Mouse (Mus musculus) heart, adult 2 months (tissue): Measurements from ENCODE around the gene Ctsl. TPM values are rescaled to one million over a fixed set of nuclear protein-coding genes. Genes with fewer than 3 reads are reported as not detected.

Source experiments
- DNase-seq, 2 experiments: peaks; one replicate each; pipeline ENCODE4 v3.0.0; 2021
- H3K27ac ChIP-seq: fragments of 200-600 bp; 2 replicates; pipeline ENCODE4 v1.8.1; 2022
- H3K27me3 ChIP-seq: fragments of 200-500 bp; 2 replicates; pipeline ENCODE4 v1.6.1; 2012; ENCODE audit warnings: mild to moderate bottlenecking, low read length, inconsistent platforms, mixed read lengths; ENCODE audit not compliant: control insufficient read depth, insufficient read depth
- H3K36me3 ChIP-seq: fragments of 200-500 bp; 2 replicates; pipeline ENCODE4 v1.6.1; 2012; ENCODE audit warnings: low read length, inconsistent platforms; ENCODE audit not compliant: control insufficient read depth, insufficient read depth
- H3K4me1 ChIP-seq: fragments of 200-500 bp; 2 replicates; pipeline ENCODE4 v1.6.1; 2011; ENCODE audit warnings: low read length; ENCODE audit not compliant: control insufficient read depth, insufficient read depth
- H3K4me3 ChIP-seq: fragments of 200-600 bp; 2 replicates; pipeline ENCODE4 v1.8.1; 2022
- H3K79me2 ChIP-seq: fragments of 200-500 bp; replicated peaks from 2 replicates; pipeline ENCODE4 v1.6.1; 2012; ENCODE audit warnings: mild to moderate bottlenecking, inconsistent platforms, low read length, moderate library complexity, mixed read lengths; ENCODE audit not compliant: control insufficient read depth, insufficient read depth
- H3K9ac ChIP-seq: fragments of 200-500 bp; 2 replicates; pipeline ENCODE4 v1.6.1; 2012; ENCODE audit warnings: low read depth, mild to moderate bottlenecking, control low read depth, inconsistent platforms, low read length, mixed read lengths
- CTCF ChIP-seq: fragments of 200-600 bp; IDR thresholded peaks from 2 replicates; pipeline ENCODE4 v1.8.1; 2022; ENCODE audit warnings: antibody characterized with exemption, mild to moderate bottlenecking, moderate library complexity
- EP300 ChIP-seq: fragments of 200-500 bp; IDR thresholded peaks from 2 replicates; pipeline ENCODE4 v1.6.1; 2011; ENCODE audit warnings: low read depth, low read length, control low read depth; ENCODE audit not compliant: insufficient read depth
- POLR2A ChIP-seq: fragments of 200-500 bp; IDR thresholded peaks from 2 replicates; pipeline ENCODE4 v1.6.1; 2011; ENCODE audit warnings: mild to moderate bottlenecking, low read depth, low read length, control low read depth; ENCODE audit not compliant: insufficient read depth
- whole genome bisulfite sequencing: fragments of 180-500 bp; shearing (Covaris S2); methylation state at CpG from one replicate; pipeline ENCODE4 v1.1.7; 2018; 5-methylcytosine and 5-hydroxymethylcytosine counted together
- intact Hi-C: fragments of 180-260 bp; cut with DNase I; formaldehyde crosslinking; loops from one replicate; pipeline ENCODE4 v1.15.1; 2025
- polyA plus RNA-seq: library from polyadenylated mRNA; depleted of rRNA; stranded (reverse); fragments of >200 nt; gene quantifications from 2 replicates; pipeline ENCODE4 v1.2.3, GENCODE M21; 2012
- total RNA-seq, 2 experiments: library from RNA; stranded (reverse); gene quantifications; 2 replicates each; pipeline ENCODE4 v1.2.3; 2021

Gene Ctsl
- total and polyA plus RNA-seq, 3 experiments = 90.0 to 288 (median 221) TPM

GRCm38 (mm10) chr13:64402006-64402405 is 31.3 kb upstream of the Ctsl start:
- peak in 1 of 2 experiments; percentile 24 for DNase-seq
- H3K79me2 ChIP-seq = no peaks in the 10 kb centered on the region
- intact Hi-C loops = loop anchor here (2.0 kb wide), 1 partner anchor 29 kb away; no protein-coding TSS in a partner anchor
- no peak overlapping the region for H3K4me3 ChIP-seq
- no peak overlapping the region for H3K9ac ChIP-seq
- 36% methylated on average over 3 of the region's 3 CpGs for WGBS
- TF ChIP-seq CTCF = no peak
- TF ChIP-seq EP300 = no peak
- no peak for TF ChIP-seq POLR2A
- peak overlapping the region; percentile 78 for H3K27ac ChIP-seq
- H3K27me3 ChIP-seq = no peaks in the 10 kb centered on the region
- H3K36me3 ChIP-seq = peaks cover 10% of the 10 kb centered on the region
- peaks cover 11% of the 10 kb centered on the region for H3K4me1 ChIP-seq

- Histone ChIP-seq H3K9ac (no peak overlapping the region), H3K4me3 (no peak overlapping the region), H3K79me2 (no peaks in the 10 kb centered on the region), H3K4me1 (peaks cover 14% of the 10 kb centered on the region), H3K27ac (peak overlapping the region; percentile 78), H3K36me3 (peaks cover 10% of the 10 kb centered on the region), H3K27me3 (no peaks in the 10 kb centered on the region)
- intact Hi-C loops = no loop called here
- WGBS = 43% methylated on average over 7 of the region's 7 CpGs
- no peak for TF ChIP-seq POLR2A
- no peak for TF ChIP-seq EP300
- no peak for TF ChIP-seq CTCF
- DNase-seq = peak; percentile 60 to 77
Measured at GRCm38 (mm10) chr13:64400801-64401361, 30.2 kb upstream of the Ctsl start.

- WGBS = 50% methylated on average over 3 of the region's 3 CpGs
- DNase-seq = no peak
- H3K9ac ChIP-seq = no peak overlapping the region
- H3K27me3 ChIP-seq = no peaks in the 10 kb centered on the region
- TF ChIP-seq POLR2A (no peak), CTCF (no peak), EP300 (no peak)
- peaks cover 14% of the 10 kb centered on the region for H3K4me1 ChIP-seq
- no peak overlapping the region; the same call in 1 of the 2 replicates for H3K27ac ChIP-seq
- H3K36me3 ChIP-seq = peaks cover 10% of the 10 kb centered on the region
- no peaks in the 10 kb centered on the region for H3K79me2 ChIP-seq
- intact Hi-C loops = no loop called here
- H3K4me3 ChIP-seq = no peak overlapping the region
Measured at GRCm38 (mm10) chr13:64399906-64400305, 29.2 kb upstream of the Ctsl start.

DNA sequence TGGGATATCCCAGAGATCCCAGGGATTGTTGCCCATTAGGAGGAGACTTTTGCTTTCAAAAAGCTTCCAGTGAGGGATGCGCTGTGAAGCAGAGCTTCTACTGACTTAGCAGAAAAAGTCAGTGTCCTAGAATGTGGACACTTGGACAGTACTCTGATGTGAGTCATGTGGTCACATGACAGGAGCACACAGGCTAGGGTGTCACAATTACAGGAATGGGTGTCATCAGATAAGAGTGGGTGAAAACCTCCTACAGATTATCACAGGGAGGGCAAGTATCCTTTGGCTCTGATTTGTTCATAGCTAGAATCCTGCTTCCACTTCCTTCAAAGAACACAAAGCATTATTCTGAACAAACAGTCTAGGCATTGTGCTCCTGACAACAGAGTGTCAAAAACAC is 27.4 kb upstream of the Ctsl start:
- H3K4me3 ChIP-seq = no peak overlapping the region
- peaks cover 14% of the 10 kb centered on the region for H3K4me1 ChIP-seq
- no peak overlapping the region for H3K27ac ChIP-seq
- intact Hi-C loops = no loop called here
- no peak overlapping the region for H3K9ac ChIP-seq
- H3K79me2 ChIP-seq = no peaks in the 10 kb centered on the region
- no peak for TF ChIP-seq POLR2A
- no peak for TF ChIP-seq CTCF
- no peak for TF ChIP-seq EP300
- no peak for DNase-seq
- no peaks in the 10 kb centered on the region for H3K27me3 ChIP-seq
- peaks cover 10% of the 10 kb centered on the region for H3K36me3 ChIP-seq
- 82% methylated on average over 1 of the region's 1 CpGs for WGBS

GRCm38 (mm10) chr13:64396979-64397378 is 26.3 kb upstream of the Ctsl start:
- DNase-seq = peak in 1 of 2 experiments; percentile 15
- no peak overlapping the region for H3K27ac ChIP-seq

DNA sequence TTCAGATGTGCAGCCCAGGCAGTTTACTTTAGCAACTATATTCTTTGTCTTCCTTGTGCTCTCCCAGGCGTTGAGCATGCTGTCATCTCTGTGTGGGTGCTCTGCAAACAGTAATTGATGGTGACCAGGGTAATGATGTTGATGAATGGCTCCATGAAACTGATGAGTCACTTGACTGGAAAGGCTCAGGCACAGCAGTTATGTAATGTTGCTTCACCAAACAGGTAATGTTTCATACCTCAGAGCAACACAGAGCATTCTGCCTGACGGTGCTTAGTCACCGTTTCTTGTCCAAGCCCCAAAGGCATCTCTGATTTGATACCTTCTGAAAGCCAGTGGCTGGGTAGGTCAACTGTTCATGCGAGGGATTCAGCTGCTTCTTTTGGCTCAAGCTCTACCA is 17.7 kb upstream of the Ctsl start:
- intact Hi-C loops = no loop called here
- Histone ChIP-seq H3K79me2 (no peaks in the 10 kb centered on the region), H3K4me3 (no peak overlapping the region), H3K36me3 (no peaks in the 10 kb centered on the region), H3K27me3 (no peaks in the 10 kb centered on the region), H3K9ac (no peak overlapping the region), H3K27ac (no peak overlapping the region), H3K4me1 (no peaks in the 10 kb centered on the region)
- DNase-seq = no peak
- TF ChIP-seq CTCF (no peak), POLR2A (no peak), EP300 (no peak)
- WGBS = 62% methylated on average over 4 of the region's 4 CpGs

More at GRCm38 (mm10) chr13:64396979-64397378, 26.3 kb upstream of the Ctsl start:
- TF ChIP-seq CTCF = no peak
- TF ChIP-seq EP300 = no peak
- TF ChIP-seq POLR2A = no peak
- H3K36me3 ChIP-seq = peaks cover 6% of the 10 kb centered on the region
- peaks cover 10% of the 10 kb centered on the region for H3K4me1 ChIP-seq
- no peak overlapping the region for H3K9ac ChIP-seq
- no peaks in the 10 kb centered on the region for H3K27me3 ChIP-seq
- H3K79me2 ChIP-seq = no peaks in the 10 kb centered on the region
- intact Hi-C loops = no loop called here
- WGBS = 23% methylated on average over 8 of the region's 8 CpGs
- H3K4me3 ChIP-seq = no peak overlapping the region
